Mouse (Mus musculus): ENCODE measurements around the gene Ppox. TPM values are rescaled to one million over a fixed set of nuclear protein-coding genes. Genes with fewer than 3 reads are reported as not detected.

Ppox gene
- polyA plus RNA-seq, 1 experiment from 2014 or later = 11.4 TPM

GRCm38 (mm10) chr1:171249913-171250600, 30.9 kb downstream of the Ppox start, which contains the start of gene Adamts4:
TSS of gene Adamts4 (plus strand) at chr1:171250421.
- no peak for TF ChIP-seq CTCF (IDR thresholded peaks at IDR 0.05; ENCODE audit: low read depth)
- H3K27ac ChIP-seq (ENCODE audit: low read depth, low read length) = peak within 1 kb of the TSS; percentile 21
- 0 out of 2 replicates have a peak within 1 kb of the TSS, but pooled peaks have one; percentile 26 for H3K9ac ChIP-seq (ENCODE audit: low read depth, low read length)
- no peak for ATAC-seq
- WGBS = 36% methylated on average over 5 of the region's 5 CpGs
- peak within 1 kb of the TSS; percentile 58 for H3K4me2 ChIP-seq (replicated peaks; ENCODE audit: low read depth)
- peaks cover 2% of the 10 kb centered on the region; the same call in 1 of the 2 replicates for H3K36me3 ChIP-seq (ENCODE audit: control insufficient read depth, insufficient read depth)
- H3K9me3 ChIP-seq (ENCODE audit: control insufficient read depth) = no peaks in the 10 kb centered on the region
- H3K4me1 ChIP-seq (replicated peaks; ENCODE audit: control insufficient read depth, insufficient read depth, low read length) = peaks cover 9% of the 10 kb centered on the region; the same call in 1 of the 2 replicates
- H3K27me3 ChIP-seq (replicated peaks; ENCODE audit: control insufficient read depth, insufficient read depth, low read length) = no peaks in the 10 kb centered on the region; the same call in 1 of the 2 replicates
- peak within 1 kb of the TSS; percentile 35 for H3K4me3 ChIP-seq (ENCODE audit: low read depth, low read length)

GRCm38 (mm10) chr1:171248386-171249226, 32.4 kb downstream of the Ppox start:
- no peak for ATAC-seq
- Histone ChIP-seq H3K27ac (ENCODE audit: low read depth, low read length) (peak overlapping the region; percentile 83), H3K4me1 (replicated peaks; ENCODE audit: control insufficient read depth, insufficient read depth, low read length) (peaks cover 9% of the 10 kb centered on the region; the same call in 1 of the 2 replicates), H3K36me3 (ENCODE audit: control insufficient read depth, insufficient read depth) (peaks cover 11% of the 10 kb centered on the region), H3K27me3 (replicated peaks; ENCODE audit: control insufficient read depth, insufficient read depth, low read length) (no peaks in the 10 kb centered on the region; the same call in 1 of the 2 replicates), H3K9ac (ENCODE audit: low read depth, low read length) (no peak overlapping the region), H3K9me3 (ENCODE audit: control insufficient read depth) (no peaks in the 10 kb centered on the region), H3K4me3 (ENCODE audit: low read depth, low read length) (no peak overlapping the region), H3K4me2 (replicated peaks; ENCODE audit: low read depth) (no peak overlapping the region)
- 66% methylated on average over 3 of the region's 3 CpGs for WGBS
- no peak for TF ChIP-seq CTCF (IDR thresholded peaks at IDR 0.05; ENCODE audit: low read depth)

- H3K9ac ChIP-seq (ENCODE audit: low read depth, low read length) = 0 out of 2 replicates have a peak overlapping the region, but pooled peaks have one; percentile 40
- H3K4me3 ChIP-seq (ENCODE audit: low read depth, low read length) = peak overlapping the region; percentile 85
Measured at GRCm38 (mm10) chr1:171247916-171248315, 33.1 kb downstream of the Ppox start.

GRCm38 (mm10) chr1:171247453-171247841, 33.5 kb downstream of the Ppox start:
- H3K36me3 ChIP-seq (ENCODE audit: control insufficient read depth, insufficient read depth) = peaks cover 21% of the 10 kb centered on the region
- peak overlapping the region; percentile 83 for H3K27ac ChIP-seq (ENCODE audit: low read depth, low read length)
- peaks cover 9% of the 10 kb centered on the region; the same call in 1 of the 2 replicates for H3K4me1 ChIP-seq (replicated peaks; ENCODE audit: control insufficient read depth, insufficient read depth, low read length)
- 5% methylated on average over 13 of the region's 13 CpGs for WGBS
- peak overlapping the region; percentile 79 for H3K4me2 ChIP-seq (replicated peaks; ENCODE audit: low read depth)
- TF ChIP-seq CTCF (IDR thresholded peaks at IDR 0.05; ENCODE audit: low read depth) = no peak
- peak overlapping the region; percentile 85 for H3K4me3 ChIP-seq (ENCODE audit: low read depth, low read length)
- no peaks in the 10 kb centered on the region; the same call in 1 of the 2 replicates for H3K27me3 ChIP-seq (replicated peaks; ENCODE audit: control insufficient read depth, insufficient read depth, low read length)
- peak; percentile 1; the same call in 1 of the 2 replicates for ATAC-seq
- H3K9me3 ChIP-seq (ENCODE audit: control insufficient read depth) = no peaks in the 10 kb centered on the region
- 0 out of 2 replicates have a peak overlapping the region, but pooled peaks have one; percentile 40 for H3K9ac ChIP-seq (ENCODE audit: low read depth, low read length)

More at GRCm38 (mm10) chr1:171247916-171248315, 33.1 kb downstream of the Ppox start:
- Histone ChIP-seq H3K27ac (ENCODE audit: low read depth, low read length) (peak overlapping the region; percentile 83), H3K36me3 (ENCODE audit: control insufficient read depth, insufficient read depth) (peaks cover 16% of the 10 kb centered on the region), H3K27me3 (replicated peaks; ENCODE audit: control insufficient read depth, insufficient read depth, low read length) (no peaks in the 10 kb centered on the region; the same call in 1 of the 2 replicates), H3K4me2 (replicated peaks; ENCODE audit: low read depth) (peak overlapping the region; percentile 79), H3K4me1 (replicated peaks; ENCODE audit: control insufficient read depth, insufficient read depth, low read length) (peaks cover 9% of the 10 kb centered on the region; the same call in 1 of the 2 replicates), H3K9me3 (ENCODE audit: control insufficient read depth) (no peaks in the 10 kb centered on the region)
- 16% methylated on average over 4 of the region's 4 CpGs for WGBS
- no peak for ATAC-seq
- no peak for TF ChIP-seq CTCF (IDR thresholded peaks at IDR 0.05; ENCODE audit: low read depth)

- H3K9me3 ChIP-seq (ENCODE audit: control insufficient read depth) = no peaks in the 10 kb centered on the region
- H3K9ac ChIP-seq (ENCODE audit: low read depth, low read length) = peak overlapping the region; percentile 80
- TF ChIP-seq CTCF (IDR thresholded peaks at IDR 0.05; ENCODE audit: low read depth) = peak; percentile 98
- H3K4me3 ChIP-seq (ENCODE audit: low read depth, low read length) = peak overlapping the region; percentile 85
- peak; percentile 93 for ATAC-seq
- H3K4me1 ChIP-seq (replicated peaks; ENCODE audit: control insufficient read depth, insufficient read depth, low read length) = peaks cover 9% of the 10 kb centered on the region; the same call in 1 of the 2 replicates
- under 1% methylated on average over 41 of the region's 41 CpGs for WGBS
- H3K36me3 ChIP-seq (ENCODE audit: control insufficient read depth, insufficient read depth) = peaks cover 21% of the 10 kb centered on the region
- H3K27me3 ChIP-seq (replicated peaks; ENCODE audit: control insufficient read depth, insufficient read depth, low read length) = no peaks in the 10 kb centered on the region; the same call in 1 of the 2 replicates
- H3K27ac ChIP-seq (ENCODE audit: low read depth, low read length) = peak overlapping the region; percentile 83
- H3K4me2 ChIP-seq (replicated peaks; ENCODE audit: low read depth) = peak overlapping the region; percentile 79
Measured at GRCm38 (mm10) chr1:171246709-171247452, 34.1 kb downstream of the Ppox start.

Data from intestine, postnatal 0 days (tissue).